Mouse (Mus musculus) adrenal gland, postnatal 36 days (tissue): ENCODE results near the gene Cdr2l. TPM values are rescaled to one million over a fixed set of nuclear protein-coding genes. Genes with fewer than 3 reads are reported as not detected.

Experiments used
- total RNA-seq, 2 experiments: library from RNA; stranded (reverse); gene quantifications; 2 replicates each; pipeline ENCODE4 v1.2.3; 2021

Gene Cdr2l
- total RNA-seq, 2 experiments from 2014 or later, result 82.1 to 136 TPM

Other genes starting within 250 kb of the Cdr2l start
- gene Cd300lf, start 247.9 kb upstream of the Cdr2l start, total RNA-seq, result 1 to 10 TPM in 1 of 2 experiments, under 1 TPM in 1; 0.69 to 1.0 TPM
- gene Slc9a3r1, start 218.6 kb upstream of the Cdr2l start, total RNA-seq, result 10 to 100 TPM; 18.1 to 20.3 TPM
- gene Tmem104, start 194.4 kb upstream of the Cdr2l start, total RNA-seq, result 10 to 100 TPM; 19.9 to 23.2 TPM
- gene Nat9, start 194.1 kb upstream of the Cdr2l start, total RNA-seq, result 10 to 100 TPM; 26.7 to 29.4 TPM
- 1 to 10 TPM; 1.7 to 4.6 TPM for gene Grin2c, start 114.7 kb upstream of the Cdr2l start, total RNA-seq
- gene Fdxr, start 104.9 kb upstream of the Cdr2l start, total RNA-seq, result 1,000 to 10,000 TPM; 1,168 to 1,492 TPM
- gene Fads6, start 84.3 kb upstream of the Cdr2l start, total RNA-seq, result 10 to 100 TPM; 47.5 to 75.9 TPM
- not detected for gene Otop2, start 74.8 kb upstream of the Cdr2l start, total RNA-seq
- gene Ush1g, start 59.9 kb upstream of the Cdr2l start, total RNA-seq, result under 1 TPM; 0.40 to 0.49 TPM
- not detected for gene Otop3, start 47.2 kb upstream of the Cdr2l start, total RNA-seq
- gene Hid1, start 14.2 kb upstream of the Cdr2l start, total RNA-seq, result 10 to 100 TPM; 16.2 to 38.1 TPM
- gene Mrpl58, start 21.8 kb downstream of the Cdr2l start, total RNA-seq, result 100 to 1,000 TPM; 147 to 162 TPM
- gene Atp5h, start 38.0 kb downstream of the Cdr2l start, total RNA-seq, result 100 to 1,000 TPM; 567 to 597 TPM
- 10 to 100 TPM; 43.8 to 70.0 TPM for gene Kctd2, start 38.2 kb downstream of the Cdr2l start, total RNA-seq
- under 1 TPM in 1 of 2 experiments, not detected in 1; 0.17 TPM for gene Trim80, start 58.6 kb downstream of the Cdr2l start, total RNA-seq
- gene Slc16a5, start 80.6 kb downstream of the Cdr2l start, total RNA-seq, result under 1 TPM in 1 of 2 experiments, not detected in 1; 0.53 TPM
- 1 to 10 TPM; 7.3 to 8.2 TPM for gene Armc7, start 93.8 kb downstream of the Cdr2l start, total RNA-seq
- 100 to 1,000 TPM in 1 of 2 experiments, 10 to 100 TPM in 1; 98.5 to 161 TPM for gene Nt5c, start 109.9 kb downstream of the Cdr2l start, total RNA-seq
- 100 to 1,000 TPM in 1 of 2 experiments, 10 to 100 TPM in 1; 80.5 to 106 TPM for gene Jpt1, start 132.5 kb downstream of the Cdr2l start, total RNA-seq
- gene Sumo2, start 154.4 kb downstream of the Cdr2l start, total RNA-seq, result 100 to 1,000 TPM; 248 to 259 TPM
- gene Nup85, start 182.5 kb downstream of the Cdr2l start, total RNA-seq, result 10 to 100 TPM; 44.0 to 44.8 TPM
- gene Mrps7, start 222.0 kb downstream of the Cdr2l start, total RNA-seq, result 100 to 1,000 TPM in 1 of 2 experiments, 10 to 100 TPM in 1; 97.7 to 102 TPM
- 10 to 100 TPM; 25.3 to 30.7 TPM for gene Gga3, start 222.1 kb downstream of the Cdr2l start, total RNA-seq
- gene Mif4gd, start 231.1 kb downstream of the Cdr2l start, total RNA-seq, result 100 to 1,000 TPM in 1 of 2 experiments, 10 to 100 TPM in 1; 73.4 to 195 TPM
- 10 to 100 TPM; 90.5 to 96.3 TPM for gene Slc25a19, start 246.4 kb downstream of the Cdr2l start, total RNA-seq